Mouse (Mus musculus): ENCODE measurements at regions not wholly inside any gene's neighbourhood (a gene's known extent, or its start where the extent isn't known, plus 50 kb on each side); places are given as distances from the start of the nearest gene placed in this dataset.

GRCm38 (mm10) chr1:186442160-186442559 lies 263.6 kb downstream of the Tgfb2 start:
- TF ChIP-seq TAL1 (IDR thresholded peaks at IDR 0.05; ENCODE audit: low read length): no peak
- no peak for TF ChIP-seq EP300 (IDR thresholded peaks at IDR 0.05; ENCODE audit: low read depth in 1 of 2, low read length in 2 of 2)
- no peak for TF ChIP-seq POLR2A (IDR thresholded peaks at IDR 0.05; ENCODE audit: control insufficient read depth in 1 of 2, insufficient read depth in 1 of 2, low read depth in 1 of 2, low read length in 2 of 2, poor library complexity in 1 of 2)
- TF ChIP-seq USF1 (IDR thresholded peaks at IDR 0.05; ENCODE audit: low read depth, low read length): no peak
- no peak for TF ChIP-seq ETS1 (IDR thresholded peaks at IDR 0.05; ENCODE audit: low read depth, low read length)
- no peak for TF ChIP-seq CTCF (IDR thresholded peaks at IDR 0.05 in 2 of 3, conservative IDR thresholded peaks at IDR 0.05 in 1 of 3; ENCODE audit: control insufficient read depth in 1 of 3, insufficient read depth in 1 of 3, low read depth in 2 of 3, low read length in 3 of 3, poor library complexity in 1 of 3, severe bottlenecking in 1 of 3)
- no peak for TF ChIP-seq UBTF (IDR thresholded peaks at IDR 0.05; ENCODE audit: borderline replicate concordance, insufficient read depth, low read depth, low read length)
- no peak for TF ChIP-seq RCOR1 (IDR thresholded peaks at IDR 0.05; ENCODE audit: low read depth, low read length)
- TF ChIP-seq CHD2 (IDR thresholded peaks at IDR 0.05; ENCODE audit: low read length): no peak
- no peak for TF ChIP-seq SIN3A (IDR thresholded peaks at IDR 0.05; ENCODE audit: low read length)
- no peak for TF ChIP-seq KAT2A (conservative IDR thresholded peaks at IDR 0.05; ENCODE audit: low read depth, low read length)

Measured in MEL (cell line).